Mouse (Mus musculus) liver, postnatal 0 days (tissue): Measurements from ENCODE around the gene Alg14. TPM values are rescaled to one million over a fixed set of nuclear protein-coding genes. Genes with fewer than 3 reads are reported as not detected.

Source experiments
- ATAC-seq: fragments of 200-750 bp; cut with Nextera tagmentation; 2 replicates; pipeline ENCODE4 v1.8.0; 2017; ENCODE audit warnings: mild to moderate bottlenecking, moderate library complexity
- DNase-seq: peaks from one replicate; pipeline ENCODE4 v3.0.0-alpha.2; 2016
- H3K27ac ChIP-seq: fragments of 300-500 bp; sonication (generic); 2 replicates; pipeline ENCODE4 v1.5.1; 2014; ENCODE audit warnings: antibody characterized with exemption, moderate library complexity, mild to moderate bottlenecking, low read depth
- H3K27me3 ChIP-seq: fragments of 300-500 bp; sonication (generic); 2 replicates; pipeline ENCODE4 v1.6.1; 2014; ENCODE audit warnings: low read length, control low read depth, mixed read lengths; ENCODE audit not compliant: insufficient read depth
- H3K36me3 ChIP-seq: fragments of 300-500 bp; sonication (generic); replicated peaks from 2 replicates; pipeline ENCODE4 v1.6.1; 2014; ENCODE audit warnings: mild to moderate bottlenecking, control low read depth, low read length, moderate library complexity, mixed read lengths; ENCODE audit not compliant: insufficient read depth
- H3K4me1 ChIP-seq: fragments of 300-500 bp; sonication (generic); 2 replicates; pipeline ENCODE4 v1.6.1; 2014; ENCODE audit warnings: antibody characterized with exemption, mild to moderate bottlenecking, control low read depth; ENCODE audit not compliant: insufficient read depth
- H3K4me2 ChIP-seq: fragments of 300-500 bp; sonication (generic); 2 replicates; pipeline ENCODE4 v1.6.1; 2014; ENCODE audit warnings: low read depth, mild to moderate bottlenecking, low read length, moderate library complexity, mixed read lengths
- H3K4me3 ChIP-seq: fragments of 300-500 bp; sonication (generic); 2 replicates; pipeline ENCODE4 v1.5.1; 2014; ENCODE audit warnings: low read depth, low read length
- H3K9ac ChIP-seq: fragments of 300-500 bp; sonication (generic); replicated peaks from 2 replicates; pipeline ENCODE4 v1.6.1; 2014; ENCODE audit warnings: mild to moderate bottlenecking, moderate library complexity
- H3K9me3 ChIP-seq: fragments of 300-500 bp; sonication (generic); 2 replicates; pipeline ENCODE4 v1.6.1; 2016; ENCODE audit warnings: mild to moderate bottlenecking, control low read depth, low read length, mixed read lengths
- CTCF ChIP-seq: sonication (generic); IDR thresholded peaks from 2 replicates; pipeline ENCODE4 v1.5.1; 2016; ENCODE audit warnings: antibody characterized with exemption, low read depth
- EP300 ChIP-seq: IDR thresholded peaks from 2 replicates; pipeline ENCODE4 v1.6.1; 2016; ENCODE audit warnings: antibody characterized with exemption, low read depth, mild to moderate bottlenecking
- WGBS: fragments of 180-500 bp; shearing (Covaris S2); extraction: QIAGEN DNeasy Blood & Tissue Kit; methylation state at CpG from one replicate; pipeline ENCODE4 v1.1.7; 2014; ENCODE audit not compliant: insufficient replicate concordance; 5-methylcytosine and 5-hydroxymethylcytosine counted together
- polyA plus RNA-seq: library from polyadenylated mRNA; unstranded; fragments of >200 nt; fragmentation: Nextera tagmentation; extraction: Ambion mirVana; gene quantifications from 2 replicates; pipeline ENCODE4 v1.2.1, GENCODE M21; 2015

The Alg14 gene
- polyA plus RNA-seq, 1 experiment from 2014 or later, result 20.1 TPM

DNA sequence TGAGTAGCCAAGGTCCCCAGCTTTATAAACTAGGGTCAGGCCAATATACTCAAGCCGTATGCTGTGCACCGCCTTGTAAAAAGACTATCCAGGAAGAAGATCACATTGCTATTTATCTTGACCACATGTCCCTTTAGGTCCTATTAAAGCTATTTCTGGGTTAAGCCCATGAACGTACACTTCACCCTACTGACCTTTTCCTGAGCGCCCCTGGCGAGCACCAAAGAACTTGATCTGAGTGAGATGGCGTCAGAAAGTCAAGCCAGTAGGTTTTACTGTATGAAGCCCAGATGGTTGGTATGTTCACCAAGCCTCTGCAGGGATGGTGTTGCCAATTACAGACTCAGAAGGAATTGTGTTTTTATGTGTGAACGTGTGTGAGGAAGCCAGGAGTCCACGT is 35.4 kb upstream of the Alg14 start:
- H3K9ac ChIP-seq, result no peak overlapping the region
- no peak for DNase-seq
- no peak overlapping the region for H3K4me2 ChIP-seq
- no peaks in the 10 kb centered on the region for H3K27me3 ChIP-seq
- H3K36me3 ChIP-seq, result peaks cover 4% of the 10 kb centered on the region; the same call in 1 of the 2 replicates
- no peak for ATAC-seq
- H3K9me3 ChIP-seq, result no peaks in the 10 kb centered on the region
- no peak overlapping the region for H3K4me3 ChIP-seq
- H3K4me1 ChIP-seq, result peaks cover 33% of the 10 kb centered on the region
- WGBS, result 88% methylated on average over 8 of the region's 8 CpGs
- no peak for TF ChIP-seq EP300
- no peak for TF ChIP-seq CTCF
- no peak overlapping the region for H3K27ac ChIP-seq

DNA sequence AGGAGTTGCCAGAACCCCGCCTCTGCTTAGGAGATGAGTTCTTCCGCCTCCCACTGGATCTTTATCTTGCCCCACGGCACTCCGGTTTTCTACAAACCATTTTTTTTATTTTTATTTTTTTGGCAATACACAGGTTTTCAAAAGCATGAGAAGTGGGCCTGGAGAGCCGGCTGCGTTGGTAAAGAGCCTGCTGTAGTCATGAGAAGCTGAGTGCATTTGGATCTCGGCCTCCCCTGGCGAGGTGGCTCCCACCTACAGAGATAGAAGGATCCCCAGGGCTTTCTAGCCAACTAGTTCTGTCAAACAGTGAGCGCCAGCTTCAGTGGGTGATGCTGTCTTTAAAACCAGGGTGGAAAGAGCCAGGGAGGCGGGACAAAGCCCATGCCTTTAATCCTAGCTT is 34.2 kb upstream of the Alg14 start:
- ATAC-seq (no peak), DNase-seq (no peak)
- Histone ChIP-seq H3K27me3 (0 out of 2 replicates have a peak, but pooled peaks cover 4% of the 10 kb centered on the region), H3K9me3 (no peaks in the 10 kb centered on the region), H3K4me3 (no peak overlapping the region), H3K36me3 (0 out of 2 replicates have a peak, but pooled peaks cover under 1% of the 10 kb centered on the region), H3K27ac (0 out of 2 replicates have a peak overlapping the region, but pooled peaks have one; percentile 5), H3K4me1 (peaks cover 36% of the 10 kb centered on the region), H3K4me2 (no peak overlapping the region), H3K9ac (no peak overlapping the region)
- WGBS, result 85% methylated on average over 10 of the region's 10 CpGs
- TF ChIP-seq EP300 (no peak), CTCF (no peak)

DNA sequence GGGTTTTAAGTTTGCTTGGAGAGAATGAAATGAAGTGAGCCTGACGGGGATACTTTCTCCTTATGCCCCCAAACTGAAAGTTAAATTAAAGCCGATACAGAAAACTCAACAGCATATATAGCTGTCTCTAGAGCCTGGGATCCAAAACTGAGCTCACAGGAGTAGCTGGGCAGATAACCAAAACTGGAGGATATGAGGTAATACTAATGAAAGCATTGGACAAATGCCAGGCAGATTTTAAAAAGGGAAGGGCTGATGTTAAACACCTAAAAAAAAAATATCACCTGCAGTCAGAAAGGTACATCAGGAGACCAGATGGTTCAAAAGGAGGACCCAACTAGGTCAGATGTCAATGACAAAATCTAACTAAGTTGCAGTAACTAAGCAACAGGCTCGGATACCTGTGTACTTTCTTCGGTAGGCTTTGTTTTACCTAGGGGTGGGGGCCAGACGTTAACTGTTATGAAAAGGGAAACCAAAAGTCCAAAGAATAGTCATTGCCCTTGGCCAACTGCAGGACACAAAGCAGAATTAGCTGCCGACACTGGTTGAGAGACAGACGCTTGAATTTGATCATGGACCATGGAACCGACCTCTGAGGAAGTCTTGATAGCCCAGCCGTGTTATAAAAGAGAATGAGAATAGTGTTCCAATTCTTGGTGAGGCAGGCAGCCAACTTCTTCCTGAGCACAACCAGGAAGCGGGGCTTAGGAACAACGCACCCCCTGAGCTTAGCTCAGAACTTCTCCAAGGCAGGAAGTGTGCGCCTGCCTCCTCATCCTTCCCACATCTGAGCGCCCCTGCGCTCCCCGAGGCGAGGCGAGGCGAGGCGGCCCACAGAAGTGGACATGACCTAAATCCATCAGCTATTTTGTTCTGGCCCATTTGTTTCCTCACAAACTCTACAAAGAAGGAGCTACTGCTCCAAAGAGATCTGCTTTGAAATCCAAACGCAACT is 32.8 kb upstream of the Alg14 start:
- no peak overlapping the region for H3K9ac ChIP-seq
- H3K36me3 ChIP-seq, result no peaks in the 10 kb centered on the region
- peaks cover 40% of the 10 kb centered on the region for H3K4me1 ChIP-seq
- DNase-seq (no peak), ATAC-seq (peak; percentile 18; the same call in 1 of the 2 replicates)
- WGBS, result 53% methylated on average over 20 of the region's 20 CpGs
- peak overlapping the region; percentile 93 for H3K4me2 ChIP-seq
- H3K4me3 ChIP-seq, result 0 out of 2 replicates have a peak overlapping the region, but pooled peaks have one; percentile 9
- no peaks in the 10 kb centered on the region for H3K9me3 ChIP-seq
- 0 out of 2 replicates have a peak, but pooled peaks cover 4% of the 10 kb centered on the region for H3K27me3 ChIP-seq
- TF ChIP-seq CTCF (no peak), EP300 (no peak)
- H3K27ac ChIP-seq, result peak overlapping the region; percentile 98

DNA sequence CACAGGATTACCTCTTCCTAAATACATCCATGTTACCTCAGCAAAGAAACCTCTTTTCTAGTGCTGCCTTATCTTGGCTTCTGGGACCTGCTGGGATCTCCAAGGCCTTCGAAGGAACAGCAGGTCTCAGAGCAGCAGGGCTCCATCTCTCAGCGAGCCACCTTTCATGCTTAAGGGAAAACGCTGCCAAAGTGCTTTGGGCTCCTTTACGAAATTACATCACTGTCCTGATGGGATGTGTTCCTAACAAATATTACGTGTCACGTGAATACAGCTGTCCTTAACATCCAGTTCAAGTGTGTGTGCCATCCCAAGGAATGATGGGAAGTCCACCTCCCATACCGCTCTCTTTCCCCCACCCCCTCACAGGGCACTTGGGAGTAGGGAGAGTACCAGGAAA is 31.5 kb upstream of the Alg14 start:
- DNase-seq, result no peak
- Histone ChIP-seq H3K9ac (peak overlapping the region; percentile 35; the same call in 1 of the 2 replicates), H3K27me3 (0 out of 2 replicates have a peak, but pooled peaks cover 6% of the 10 kb centered on the region), H3K4me3 (peak overlapping the region; percentile 91; the same call in 1 of the 2 replicates), H3K27ac (peak overlapping the region; percentile 98), H3K4me1 (peaks cover 47% of the 10 kb centered on the region), H3K9me3 (no peaks in the 10 kb centered on the region), H3K4me2 (peak overlapping the region; percentile 93), H3K36me3 (no peaks in the 10 kb centered on the region)
- no peak for TF ChIP-seq EP300
- no peak for TF ChIP-seq CTCF
- 78% methylated on average over 7 of the region's 7 CpGs for WGBS
- no peak for ATAC-seq

DNA sequence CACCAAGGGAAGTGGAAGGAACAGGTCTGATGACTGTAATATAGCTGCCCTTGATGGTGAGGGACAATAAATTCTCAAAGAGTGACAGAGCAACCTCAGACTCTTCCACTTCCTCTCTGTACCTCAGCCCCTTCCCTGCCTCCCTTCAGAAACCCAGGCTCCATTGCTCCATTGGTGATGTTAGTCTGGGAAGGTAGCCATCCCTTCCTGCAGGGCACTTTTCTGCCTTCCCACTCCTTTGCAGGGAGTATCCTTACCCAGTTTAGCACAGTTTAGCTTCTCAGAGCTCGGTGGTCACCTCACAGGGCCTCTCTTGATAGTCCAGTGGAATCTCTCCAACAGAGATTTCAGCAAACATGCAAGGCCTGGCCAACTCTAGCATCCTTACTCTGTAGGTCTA is 30.7 kb upstream of the Alg14 start:
- Histone ChIP-seq H3K4me2 (peak overlapping the region; percentile 93), H3K9me3 (no peaks in the 10 kb centered on the region), H3K36me3 (no peaks in the 10 kb centered on the region), H3K27me3 (0 out of 2 replicates have a peak, but pooled peaks cover 6% of the 10 kb centered on the region), H3K27ac (peak overlapping the region; percentile 98), H3K4me3 (peak overlapping the region; percentile 91), H3K4me1 (peaks cover 42% of the 10 kb centered on the region), H3K9ac (peak overlapping the region; percentile 59)
- 54% methylated on average over 1 of the region's 1 CpGs for WGBS
- DNase-seq (no peak), ATAC-seq (no peak)
- TF ChIP-seq CTCF, result no peak
- TF ChIP-seq EP300, result no peak

DNA sequence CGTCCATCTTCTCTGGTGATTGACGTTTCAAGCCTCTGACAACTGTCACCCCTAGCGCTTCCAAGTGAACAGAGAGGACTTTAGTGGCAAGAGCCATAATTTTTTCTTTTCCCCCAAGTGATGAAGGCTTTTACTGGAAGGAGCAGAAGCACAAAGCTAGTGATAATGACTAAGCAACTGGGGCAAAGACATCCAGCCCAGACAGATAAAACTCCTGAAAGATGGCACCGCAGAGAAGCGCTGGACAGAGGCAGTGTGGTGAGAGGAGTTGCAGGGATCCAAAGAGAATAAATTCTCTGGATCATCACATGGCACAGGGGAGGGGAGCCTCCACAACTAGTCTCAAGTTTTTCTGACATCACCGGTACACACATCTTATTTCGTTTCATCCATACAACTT is 30.3 kb upstream of the Alg14 start:
- Histone ChIP-seq H3K36me3 (no peaks in the 10 kb centered on the region), H3K9ac (peak overlapping the region; percentile 59), H3K4me3 (peak overlapping the region; percentile 91), H3K4me2 (peak overlapping the region; percentile 93), H3K4me1 (peaks cover 43% of the 10 kb centered on the region), H3K9me3 (no peaks in the 10 kb centered on the region), H3K27ac (peak overlapping the region; percentile 98), H3K27me3 (0 out of 2 replicates have a peak, but pooled peaks cover 6% of the 10 kb centered on the region)
- DNase-seq (no peak), ATAC-seq (no peak)
- WGBS, result 45% methylated on average over 7 of the region's 7 CpGs
- TF ChIP-seq EP300 (0 out of 2 replicates have a peak, but pooled peaks have one; percentile 31), CTCF (no peak)
